Mouse (Mus musculus): ENCODE results near the gene Cnot3. TPM values are rescaled to one million over a fixed set of nuclear protein-coding genes. Genes with fewer than 3 reads are reported as not detected.
"Not testable (repeated sequence)": the region's sequence is repeated elsewhere in the genome, so short reads cannot be mapped to it uniquely, and the experiment has no call there.

The Cnot3 gene
- polyA plus RNA-seq, 1 experiment from 2014 or later: 44.6 TPM

DNA sequence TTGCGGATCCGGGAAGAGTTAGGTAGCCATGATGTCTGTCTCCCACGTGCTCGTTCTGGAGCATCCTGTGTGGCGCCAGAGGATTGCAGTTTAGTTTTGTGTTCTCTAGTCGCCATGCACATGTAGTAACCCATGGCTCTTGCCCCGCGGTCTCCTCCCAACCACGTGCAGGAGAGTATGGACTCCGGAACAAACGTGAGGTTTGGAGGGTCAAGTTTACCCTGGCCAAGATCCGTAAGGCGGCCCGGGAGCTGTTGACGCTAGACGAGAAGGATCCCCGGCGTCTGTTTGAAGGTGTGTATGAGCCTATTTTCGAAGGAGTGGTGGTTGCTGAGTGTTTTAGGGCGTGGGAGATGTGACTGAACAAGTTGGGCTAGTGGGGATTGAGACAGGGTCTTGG, 59.4 kb downstream of the Cnot3 start:
- ATAC-seq (ENCODE audit: insufficient read depth, low FRiP score, low read depth): peak; percentile 19
- H3K4me3 ChIP-seq (replicated peaks): peak overlapping the region; percentile 75
- peak overlapping the region; percentile 93 for H3K27ac ChIP-seq
- H3K9me3 ChIP-seq: no peaks in the 10 kb centered on the region
- no peaks in the 10 kb centered on the region for H3K27me3 ChIP-seq (replicated peaks)
- peaks cover 20% of the 10 kb centered on the region for H3K36me3 ChIP-seq
- WGBS: under 1% methylated on average over 20 of the region's 20 CpGs
- H3K4me1 ChIP-seq: peaks cover 12% of the 10 kb centered on the region
- peak overlapping the region; percentile 80 for H3K9ac ChIP-seq
- peak overlapping the region; percentile 69 for H3K4me2 ChIP-seq

DNA sequence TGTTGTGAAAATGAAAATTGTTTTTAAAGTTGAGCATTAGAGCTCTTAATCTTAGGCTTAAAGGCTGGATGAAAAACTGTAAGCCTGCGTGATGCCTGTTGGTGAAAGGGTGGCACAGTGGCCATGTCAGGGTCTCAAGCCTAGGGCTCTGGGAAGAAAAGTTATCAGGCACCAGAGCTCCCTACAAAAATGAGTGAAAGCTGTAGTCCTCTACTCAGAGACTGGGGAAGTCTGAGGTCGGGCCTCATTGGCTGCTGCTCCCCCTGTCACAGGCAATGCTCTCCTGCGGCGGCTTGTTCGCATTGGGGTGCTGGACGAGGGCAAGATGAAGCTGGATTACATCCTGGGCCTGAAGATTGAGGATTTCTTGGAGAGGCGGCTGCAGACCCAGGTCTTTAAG, 60.4 kb downstream of the Cnot3 start:
- H3K27ac ChIP-seq: peak overlapping the region; percentile 93; the same call in 1 of the 2 replicates
- WGBS: 3% methylated on average over 7 of the region's 7 CpGs
- ATAC-seq (ENCODE audit: insufficient read depth, low FRiP score, low read depth); H3K27me3 ChIP-seq (replicated peaks); H3K9me3 ChIP-seq: not testable (repeated sequence)
- peak overlapping the region; percentile 80; the same call in 1 of the 2 replicates for H3K9ac ChIP-seq
- H3K4me1 ChIP-seq: peaks cover 12% of the 10 kb centered on the region
- H3K4me3 ChIP-seq (replicated peaks): peak overlapping the region; percentile 75
- peak overlapping the region; percentile 69 for H3K4me2 ChIP-seq
- H3K36me3 ChIP-seq: peaks cover 12% of the 10 kb centered on the region

GRCm38 (mm10) chr7:3705911-3706310, 60.8 kb downstream of the Cnot3 start:
- Histone ChIP-seq H3K36me3 (peaks cover 10% of the 10 kb centered on the region), H3K4me3 (replicated peaks) (peak overlapping the region; percentile 75), H3K4me1 (peaks cover 12% of the 10 kb centered on the region), H3K4me2 (peak overlapping the region; percentile 69), H3K9me3 (no peaks in the 10 kb centered on the region), H3K27me3 (replicated peaks) (no peaks in the 10 kb centered on the region), H3K27ac (peak overlapping the region; percentile 65; the same call in 1 of the 2 replicates), H3K9ac (peak overlapping the region; percentile 80; the same call in 1 of the 2 replicates)
- whole genome bisulfite sequencing: 21% methylated on average over 6 of the region's 6 CpGs
- ATAC-seq (ENCODE audit: insufficient read depth, low FRiP score, low read depth): no peak

GRCm38 (mm10) chr7:3706343-3706934, 61.4 kb downstream of the Cnot3 start:
- 0 out of 2 replicates have a peak overlapping the region, but pooled peaks have one; percentile 80 for H3K9ac ChIP-seq
- peak overlapping the region; percentile 75 for H3K4me3 ChIP-seq (replicated peaks)
- peak overlapping the region; percentile 65; the same call in 1 of the 2 replicates for H3K27ac ChIP-seq
- H3K27me3 ChIP-seq (replicated peaks): no peaks in the 10 kb centered on the region
- no peak for ATAC-seq (ENCODE audit: insufficient read depth, low FRiP score, low read depth)
- peaks cover 12% of the 10 kb centered on the region for H3K4me1 ChIP-seq
- peak overlapping the region; percentile 69 for H3K4me2 ChIP-seq
- no peaks in the 10 kb centered on the region for H3K9me3 ChIP-seq
- H3K36me3 ChIP-seq: peaks cover 8% of the 10 kb centered on the region
- WGBS: 47% methylated on average over 11 of the region's 11 CpGs

DNA sequence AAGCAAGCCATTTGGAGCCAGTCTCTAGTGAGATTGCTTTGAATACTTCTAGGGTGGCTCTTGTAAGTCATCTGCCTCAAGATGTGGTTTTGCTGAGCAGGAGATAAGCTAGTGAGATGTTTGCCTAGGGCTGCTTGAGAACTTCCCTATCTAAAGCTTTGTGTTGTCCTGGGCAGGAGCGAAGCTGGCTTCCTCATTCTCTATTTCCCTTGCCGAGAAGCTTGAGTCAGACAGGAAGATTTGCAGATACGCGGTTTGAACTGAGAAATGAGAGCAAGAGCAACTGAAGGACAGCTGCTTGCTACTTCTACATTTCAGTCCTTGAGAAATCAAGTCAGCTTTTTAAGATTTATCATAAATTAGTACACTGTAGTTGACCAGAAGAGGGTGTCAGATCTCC, 62.0 kb downstream of the Cnot3 start:
- 0 out of 2 replicates have a peak overlapping the region, but pooled peaks have one; percentile 69 for H3K4me2 ChIP-seq
- peaks cover 8% of the 10 kb centered on the region for H3K36me3 ChIP-seq
- H3K27me3 ChIP-seq (replicated peaks): no peaks in the 10 kb centered on the region
- H3K4me3 ChIP-seq (replicated peaks): no peak overlapping the region
- H3K27ac ChIP-seq: 0 out of 2 replicates have a peak overlapping the region, but pooled peaks have one; percentile 16
- WGBS: 59% methylated on average over 4 of the region's 4 CpGs
- ATAC-seq (ENCODE audit: insufficient read depth, low FRiP score, low read depth): no peak
- no peak overlapping the region for H3K9ac ChIP-seq
- H3K4me1 ChIP-seq: peaks cover 12% of the 10 kb centered on the region
- H3K9me3 ChIP-seq: no peaks in the 10 kb centered on the region

DNA sequence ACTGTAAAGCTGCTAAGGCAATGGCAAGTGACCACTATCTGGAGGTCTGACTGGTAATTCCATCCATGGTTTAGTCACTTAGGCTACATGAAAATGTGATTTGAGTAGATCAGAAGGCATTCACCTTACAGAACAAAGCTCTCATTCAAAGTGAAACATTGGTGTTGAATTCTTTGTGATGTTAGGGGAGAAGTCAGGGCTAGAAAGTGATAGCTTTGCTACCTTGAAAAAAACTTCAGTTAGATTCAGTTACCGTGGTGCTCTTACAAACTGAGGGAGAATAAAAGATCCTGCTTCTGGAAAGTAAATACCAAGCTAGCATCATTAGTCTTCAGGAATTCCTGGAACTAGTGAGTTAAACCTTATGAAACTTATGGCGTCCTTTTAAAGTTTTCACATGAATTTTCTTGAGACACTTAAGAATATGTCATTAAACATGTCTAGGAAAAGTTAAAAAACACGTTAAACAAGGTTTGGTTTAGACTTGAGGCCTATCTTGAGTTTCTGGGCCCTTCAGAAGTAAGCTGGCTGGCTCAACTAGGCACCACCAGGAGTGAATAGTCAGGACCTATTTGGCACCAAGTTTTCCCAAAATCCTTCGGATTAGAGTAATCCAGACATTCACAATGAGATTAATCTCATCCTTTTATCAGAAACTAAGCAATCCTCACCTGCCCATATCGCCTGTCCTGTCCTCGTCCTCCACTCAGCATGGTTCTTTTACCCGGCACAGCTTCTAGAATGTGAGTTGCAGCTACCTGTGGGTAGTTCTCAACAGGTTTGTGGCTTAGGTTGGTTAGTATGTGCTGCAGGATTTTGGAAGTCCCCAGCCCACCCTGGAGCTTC, 62.7 kb downstream of the Cnot3 start:
- Histone ChIP-seq H3K4me2 (no peak overlapping the region), H3K9me3 (no peaks in the 10 kb centered on the region), H3K9ac (no peak overlapping the region), H3K4me1 (peaks cover 14% of the 10 kb centered on the region), H3K27me3 (replicated peaks) (no peaks in the 10 kb centered on the region), H3K4me3 (replicated peaks) (no peak overlapping the region), H3K36me3 (peaks cover 8% of the 10 kb centered on the region), H3K27ac (0 out of 2 replicates have a peak overlapping the region, but pooled peaks have one; percentile 5)
- ATAC-seq (ENCODE audit: insufficient read depth, low FRiP score, low read depth): no peak
- 43% methylated on average over 7 of the region's 7 CpGs for WGBS

- not testable (repeated sequence) for H3K4me3 ChIP-seq (replicated peaks); H3K9me3 ChIP-seq; H3K27ac ChIP-seq; H3K36me3 ChIP-seq; H3K9ac ChIP-seq; ATAC-seq (ENCODE audit: insufficient read depth, low FRiP score, low read depth); H3K27me3 ChIP-seq (replicated peaks); H3K4me2 ChIP-seq
- peaks cover 14% of the 10 kb centered on the region for H3K4me1 ChIP-seq
- WGBS: 32% methylated on average over 5 of the region's 5 CpGs
These were observed 63.4 kb downstream of the Cnot3 start for GRCm38 (mm10) chr7:3708447-3708980.

DNA sequence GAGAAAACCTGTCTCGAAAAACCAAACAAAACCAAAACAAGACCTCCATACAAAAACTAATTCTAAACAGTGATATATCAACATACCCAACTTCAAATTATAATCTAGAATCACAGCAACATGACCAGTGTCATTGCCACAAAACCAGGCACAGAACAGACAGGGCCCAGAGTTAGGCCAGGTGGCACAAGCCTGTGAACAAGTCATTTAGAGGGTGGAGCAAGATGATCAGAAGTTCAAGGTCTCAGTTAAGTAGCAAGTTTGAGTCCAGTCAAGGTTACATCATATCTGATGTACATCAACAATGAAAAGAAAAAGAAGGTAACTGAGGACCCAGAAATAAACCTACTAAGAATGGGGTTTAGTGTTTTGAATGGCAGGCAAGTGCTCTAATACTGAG, 63.9 kb downstream of the Cnot3 start:
- Histone ChIP-seq H3K9ac (no peak overlapping the region), H3K27ac (no peak overlapping the region), H3K36me3 (peaks cover 8% of the 10 kb centered on the region), H3K9me3 (no peaks in the 10 kb centered on the region), H3K4me1 (peaks cover 14% of the 10 kb centered on the region), H3K4me2 (no peak overlapping the region), H3K4me3 (replicated peaks) (no peak overlapping the region), H3K27me3 (replicated peaks) (no peaks in the 10 kb centered on the region)
- WGBS: 78% methylated on average over 1 of the region's 1 CpGs
- no peak for ATAC-seq (ENCODE audit: insufficient read depth, low FRiP score, low read depth)

Small RNA genes lying within 50 kb of the gene (microRNA-seq; reads per million reads assigned to microRNA genes)
- gene Mir3572: 3.7 reads per million, percentile 14 among the genes with 10 or more reads in this experiment

Other genes starting within 250 kb of the Cnot3 start
- 0.36 and 0.43 TPM in 2 replicates for gene Cacng6, start 221.1 kb upstream of the Cnot3 start, polyA plus RNA-seq (2015; fragmentation: Nextera tagmentation; extraction: Ambion mirVana)
- gene Tarm1, start 142.6 kb upstream of the Cnot3 start, polyA plus RNA-seq (2015; fragmentation: Nextera tagmentation; extraction: Ambion mirVana): 0.41 and 0.48 TPM in 2 replicates
- gene Oscar, start 29.1 kb upstream of the Cnot3 start, polyA plus RNA-seq (2015; fragmentation: Nextera tagmentation; extraction: Ambion mirVana): 0.06 and 0.26 TPM in 2 replicates
- gene Ndufa3, start 27.9 kb upstream of the Cnot3 start, polyA plus RNA-seq (2015; fragmentation: Nextera tagmentation; extraction: Ambion mirVana): 456 and 472 TPM in 2 replicates
- gene Tfpt, start 15.3 kb upstream of the Cnot3 start, polyA plus RNA-seq (2015; fragmentation: Nextera tagmentation; extraction: Ambion mirVana): 23.7 and 25.2 TPM in 2 replicates
- 82.5 and 90.0 TPM in 2 replicates for gene Prpf31, start 15.3 kb upstream of the Cnot3 start, polyA plus RNA-seq (2015; fragmentation: Nextera tagmentation; extraction: Ambion mirVana)
- gene Leng1, start 20.6 kb downstream of the Cnot3 start, polyA plus RNA-seq (2015; fragmentation: Nextera tagmentation; extraction: Ambion mirVana): 17.7 and 18.3 TPM in 2 replicates
- gene Tmc4, start 32.3 kb downstream of the Cnot3 start, polyA plus RNA-seq (2015; fragmentation: Nextera tagmentation; extraction: Ambion mirVana): 70.9 and 72.8 TPM in 2 replicates
- gene Tsen34, start 47.6 kb downstream of the Cnot3 start, polyA plus RNA-seq (2015; fragmentation: Nextera tagmentation; extraction: Ambion mirVana): 248 and 261 TPM in 2 replicates
- 51.2 and 53.2 TPM in 2 replicates for gene Mboat7, start 48.3 kb downstream of the Cnot3 start, polyA plus RNA-seq (2015; fragmentation: Nextera tagmentation; extraction: Ambion mirVana)
- 1,416 and 1,486 TPM in 2 replicates for gene Rps9, start 58.7 kb downstream of the Cnot3 start, polyA plus RNA-seq (2015; fragmentation: Nextera tagmentation; extraction: Ambion mirVana)
- 2.4 and 2.9 TPM in 2 replicates for gene Pirb, start 75.1 kb downstream of the Cnot3 start, polyA plus RNA-seq (2015; fragmentation: Nextera tagmentation; extraction: Ambion mirVana)
- gene Gm15448, start 180.4 kb downstream of the Cnot3 start, polyA plus RNA-seq (2015; fragmentation: Nextera tagmentation; extraction: Ambion mirVana): 0.13 and 0.23 TPM in 2 replicates
- 0.72 and 0.92 TPM in 2 replicates for gene Pira2, start 199.8 kb downstream of the Cnot3 start, polyA plus RNA-seq (2015; fragmentation: Nextera tagmentation; extraction: Ambion mirVana)